Comparison of ENCODE assay signal across 11 mouse cellular contexts in the genomic region with DNA sequence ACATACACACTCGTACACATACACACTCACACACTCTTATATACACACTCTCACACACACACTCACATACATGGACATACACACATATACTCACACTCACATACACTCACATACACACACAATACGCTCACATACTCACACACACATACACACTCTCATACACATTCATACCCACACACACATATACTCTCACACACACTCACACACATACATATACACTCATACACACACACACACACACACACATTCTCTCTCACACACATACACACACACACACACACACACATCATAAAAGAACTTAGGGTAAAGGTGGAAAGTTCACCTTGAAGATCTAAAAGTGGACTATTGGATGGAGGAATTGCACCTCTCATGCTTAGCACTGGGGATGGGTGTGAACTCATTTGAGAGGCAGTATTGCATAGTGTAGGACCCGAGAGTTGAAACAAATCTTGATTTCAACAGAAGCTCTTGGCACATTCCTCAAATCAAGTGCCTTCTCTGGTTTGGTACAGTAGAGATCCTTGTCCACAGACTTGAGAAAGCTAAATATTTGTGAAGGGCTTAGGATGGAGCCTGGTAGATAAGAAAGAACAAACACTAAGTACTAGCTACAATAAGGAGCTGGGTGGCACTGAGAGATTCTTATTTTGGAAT.
"Had no signal": no experiment of that assay in that cellular context is flagged by ENCODE, and none has a peak within 500 bp of the region (broad histone marks: within the 10 kb centered on the region; RNA-seq: fewer than 3 reads in every experiment).

No protein-coding gene starts in this region.

- DNase-seq: kidney, adult 18-20 months; kidney, postnatal 10 days; kidney, postnatal 4 days; right cerebral cortex, postnatal 25 days; thymus, postnatal 4 days had no signal

- H3K4me3 ChIP-seq: intestine, embryonic 15.5 days; layer of hippocampus, adult 2 months; limb, embryonic 12.5 days; midbrain, embryonic 10.5 days; midbrain, embryonic 15.5 days had no signal

- H3K27me3 ChIP-seq: intestine, embryonic 15.5 days; limb, embryonic 12.5 days; midbrain, embryonic 15.5 days had no signal

- H3K9me3 ChIP-seq: intestine, embryonic 15.5 days; limb, embryonic 12.5 days; midbrain, embryonic 10.5 days; midbrain, embryonic 15.5 days had no signal

- H3K4me2 ChIP-seq: intestine, embryonic 15.5 days; limb, embryonic 12.5 days; midbrain, embryonic 15.5 days had no signal

- H3K27ac ChIP-seq: intestine, embryonic 15.5 days; layer of hippocampus, adult 2 months; limb, embryonic 12.5 days; liver, embryonic 14.5 days; midbrain, embryonic 10.5 days; midbrain, embryonic 15.5 days had no signal

- ATAC-seq: intestine, embryonic 15.5 days; midbrain, embryonic 15.5 days had no signal

- H3K9ac ChIP-seq: intestine, embryonic 15.5 days; limb, embryonic 12.5 days; liver, embryonic 14.5 days; midbrain, embryonic 15.5 days had no signal

- H3K36me3 ChIP-seq: intestine, embryonic 15.5 days; limb, embryonic 12.5 days; midbrain, embryonic 10.5 days; midbrain, embryonic 15.5 days had no signal

- H3K4me1 ChIP-seq: intestine, embryonic 15.5 days; limb, embryonic 12.5 days; midbrain, embryonic 10.5 days; midbrain, embryonic 15.5 days had no signal
